Mouse (Mus musculus) limb, embryonic 14.5 days (tissue): ENCODE data around the gene Stx7. TPM values are rescaled to one million over a fixed set of nuclear protein-coding genes. Genes with fewer than 3 reads are reported as not detected.

Experiments
- ATAC-seq: fragments of 200-750 bp; cut with Nextera tagmentation; 2 replicates; pipeline ENCODE4 v1.8.0; 2017; ENCODE audit warnings: low read depth, moderate number of reproducible peaks, moderate TSS enrichment; ENCODE audit not compliant: low FRiP score
- DNase-seq: peaks from one replicate; pipeline ENCODE4 v3.0.0-alpha.2; 2015; ENCODE audit warnings: low spot score
- H3K27ac ChIP-seq: fragments of 300-500 bp; sonication (generic); replicated peaks from 2 replicates; pipeline ENCODE4 v1.5.1; 2014; ENCODE audit warnings: low read depth, mild to moderate bottlenecking, low read length, moderate library complexity, mixed read lengths
- H3K27me3 ChIP-seq: fragments of 300-500 bp; sonication (generic); 2 replicates; pipeline ENCODE4 v1.6.1; 2014; ENCODE audit warnings: low read length, mixed read lengths; ENCODE audit not compliant: control insufficient read depth, insufficient read depth
- H3K36me3 ChIP-seq: fragments of 300-500 bp; sonication (generic); 2 replicates; pipeline ENCODE4 v1.6.1; 2014; ENCODE audit warnings: mild to moderate bottlenecking, low read length, moderate library complexity, mixed read lengths; ENCODE audit not compliant: control insufficient read depth, insufficient read depth
- H3K4me1 ChIP-seq: fragments of 300-500 bp; sonication (generic); 2 replicates; pipeline ENCODE4 v1.6.1; 2014; ENCODE audit warnings: antibody characterized with exemption, low read length, mixed read lengths; ENCODE audit not compliant: control insufficient read depth, insufficient read depth
- H3K4me2 ChIP-seq: fragments of 300-500 bp; sonication (generic); replicated peaks from 2 replicates; pipeline ENCODE4 v1.6.1; 2014; ENCODE audit warnings: low read depth, mild to moderate bottlenecking, low read length, moderate library complexity; ENCODE audit not compliant: severe bottlenecking
- H3K4me3 ChIP-seq: fragments of 300-500 bp; sonication (generic); replicated peaks from 2 replicates; pipeline ENCODE4 v1.5.1; 2014; ENCODE audit warnings: low read length
- H3K9ac ChIP-seq: fragments of 300-500 bp; sonication (generic); 2 replicates; pipeline ENCODE4 v1.6.1; 2014; ENCODE audit warnings: mild to moderate bottlenecking, low read depth, low read length, moderate library complexity; ENCODE audit not compliant: severe bottlenecking
- H3K9me3 ChIP-seq: fragments of 300-500 bp; sonication (generic); 2 replicates; pipeline ENCODE4 v1.6.1; 2016; ENCODE audit warnings: low read length; ENCODE audit not compliant: control insufficient read depth
- POLR2A ChIP-seq: fragments of 200-500 bp; IDR thresholded peaks from 2 replicates; pipeline ENCODE4 v1.8.0; 2012; ENCODE audit warnings: inconsistent platforms, mild to moderate bottlenecking, moderate library complexity, borderline replicate concordance; ENCODE audit not compliant: insufficient read depth, insufficient read length; ENCODE audit errors: extremely low read depth
- WGBS: fragments of 180-500 bp; shearing (Covaris S2); extraction: QIAGEN DNeasy Blood & Tissue Kit; methylation state at CpG from one replicate; pipeline ENCODE4 v1.1.7; 2014; 5-methylcytosine and 5-hydroxymethylcytosine counted together
- polyA plus RNA-seq, 2 experiments: library from polyadenylated mRNA; depleted of rRNA in 1 of 2; stranded (reverse) in 1 of 2; unstranded in 1 of 2; fragments of >200 nt; fragmentation: Nextera tagmentation in 1 of 2; extraction: Ambion mirVana in 1 of 2; gene quantifications; 2 replicates each; pipeline versions ENCODE4 v1.2.1 to v1.2.3; 2012 to 2014

The Stx7 gene
- polyA plus RNA-seq, 2 experiments = 61.1 to 69.3 TPM

DNA sequence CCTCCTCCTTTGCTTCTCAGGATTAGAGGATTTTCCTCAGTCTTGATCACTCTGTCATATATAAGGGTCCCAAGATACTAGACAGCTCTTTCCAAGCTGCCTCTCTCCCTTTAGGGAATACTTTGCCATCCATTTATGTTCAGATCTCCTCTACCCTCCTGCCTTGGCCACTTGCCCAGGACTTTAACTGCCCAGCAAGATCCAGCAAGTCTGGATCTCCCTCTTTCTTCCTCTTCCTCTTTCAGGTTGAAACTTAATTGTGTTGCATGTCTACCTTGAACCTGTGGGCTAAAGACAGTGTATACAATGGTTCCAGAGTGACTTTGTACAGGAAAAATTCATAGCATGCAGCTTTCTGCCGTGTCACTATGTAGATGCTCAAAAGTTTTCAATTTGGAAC lies 19.8 kb downstream of the Stx7 start:
- no peak overlapping the region for H3K9ac ChIP-seq
- WGBS = 95% methylated on average over 1 of the region's 1 CpGs
- DNase-seq (no peak), ATAC-seq (no peak)
- H3K36me3 ChIP-seq = no peaks in the 10 kb centered on the region; the same call in 1 of the 2 replicates
- H3K4me1 ChIP-seq = no peaks in the 10 kb centered on the region
- no peaks in the 10 kb centered on the region for H3K9me3 ChIP-seq
- no peak overlapping the region for H3K4me3 ChIP-seq
- H3K27me3 ChIP-seq = no peaks in the 10 kb centered on the region
- TF ChIP-seq POLR2A = no peak
- no peak overlapping the region for H3K4me2 ChIP-seq
- H3K27ac ChIP-seq = no peak overlapping the region

DNA sequence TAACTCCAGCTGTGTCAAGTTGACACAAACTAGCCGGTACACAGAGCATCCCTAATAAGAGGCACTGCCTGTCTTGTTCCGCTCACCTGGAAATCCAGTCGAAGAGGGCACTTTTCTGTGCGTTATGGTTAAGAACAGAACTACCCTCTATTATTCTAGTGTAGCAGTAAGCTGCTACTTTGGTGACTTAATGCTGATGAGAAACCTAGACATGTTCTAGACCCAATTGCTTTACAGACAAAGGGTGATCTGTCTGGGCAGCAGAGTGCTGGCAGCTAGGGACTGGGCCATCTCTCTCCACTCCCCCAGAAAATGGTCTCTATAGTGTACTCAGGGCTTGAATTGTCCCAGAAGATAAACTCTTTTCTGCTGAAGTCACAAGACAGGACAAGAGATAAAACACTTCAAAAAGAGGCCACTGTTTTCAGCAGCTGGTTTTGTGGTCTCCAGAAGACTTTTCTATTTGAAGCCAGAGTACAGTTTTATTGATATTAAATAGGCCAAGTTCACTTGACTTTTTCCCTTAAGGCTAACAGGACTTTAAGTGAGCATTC lies 22.9 kb downstream of the Stx7 start:
- TF ChIP-seq POLR2A = no peak
- no peaks in the 10 kb centered on the region for H3K4me1 ChIP-seq

DNA sequence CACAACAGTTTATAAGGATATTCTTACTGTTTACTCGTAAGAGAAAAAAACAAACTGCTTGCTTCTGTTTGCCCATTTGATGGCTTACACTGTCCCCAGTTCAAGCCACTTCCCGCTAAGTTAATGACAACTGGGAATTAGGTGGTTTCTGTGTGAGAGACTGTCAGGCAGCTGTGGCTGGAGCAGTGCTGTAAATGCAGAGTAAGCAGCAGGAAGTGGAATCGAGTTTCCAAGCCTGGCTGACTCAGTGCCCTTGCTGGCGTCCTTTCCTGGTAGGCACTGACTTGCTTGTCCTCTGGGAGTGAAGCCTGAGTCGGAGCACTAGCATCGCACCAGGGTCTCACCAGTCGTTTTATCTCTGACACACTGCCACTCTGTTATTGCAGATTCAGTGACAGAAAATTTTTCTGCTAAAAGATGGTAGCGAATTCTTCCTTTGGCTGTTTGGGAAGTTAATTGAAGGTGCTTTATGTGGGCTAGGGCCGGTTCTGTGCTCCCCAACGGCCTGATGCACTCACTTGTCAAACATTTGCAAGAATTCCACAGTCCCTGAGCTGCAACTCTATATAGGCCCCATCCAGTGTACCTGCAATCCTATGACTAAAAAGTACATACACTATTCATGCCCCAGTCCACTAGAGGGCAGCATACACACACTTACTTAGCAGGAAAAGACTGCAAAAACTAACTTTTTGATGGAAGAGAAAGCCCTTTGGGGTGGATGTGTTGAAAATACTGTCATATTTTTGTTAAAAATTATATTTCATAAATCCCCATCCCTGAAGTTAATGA lies 24.3 kb downstream of the Stx7 start:
- H3K36me3 ChIP-seq = no peaks in the 10 kb centered on the region
- H3K4me1 ChIP-seq = no peaks in the 10 kb centered on the region
- no peak for TF ChIP-seq POLR2A
- ATAC-seq (no peak), DNase-seq (peak; percentile 81)
- H3K4me3 ChIP-seq = no peak overlapping the region
- H3K9me3 ChIP-seq = no peaks in the 10 kb centered on the region
- H3K9ac ChIP-seq = no peak overlapping the region
- no peaks in the 10 kb centered on the region for H3K27me3 ChIP-seq
- H3K4me2 ChIP-seq = no peak overlapping the region
- 33% methylated on average over 10 of the region's 10 CpGs for WGBS
- no peak overlapping the region for H3K27ac ChIP-seq

More for the DNA sequence above, 22.9 kb downstream of the Stx7 start:
- Histone ChIP-seq H3K9me3 (no peaks in the 10 kb centered on the region), H3K27ac (no peak overlapping the region), H3K36me3 (no peaks in the 10 kb centered on the region), H3K4me3 (no peak overlapping the region), H3K27me3 (no peaks in the 10 kb centered on the region), H3K9ac (no peak overlapping the region), H3K4me2 (no peak overlapping the region)
- WGBS = 90% methylated on average over 4 of the region's 4 CpGs
- no peak for ATAC-seq
- DNase-seq = no peak

DNA sequence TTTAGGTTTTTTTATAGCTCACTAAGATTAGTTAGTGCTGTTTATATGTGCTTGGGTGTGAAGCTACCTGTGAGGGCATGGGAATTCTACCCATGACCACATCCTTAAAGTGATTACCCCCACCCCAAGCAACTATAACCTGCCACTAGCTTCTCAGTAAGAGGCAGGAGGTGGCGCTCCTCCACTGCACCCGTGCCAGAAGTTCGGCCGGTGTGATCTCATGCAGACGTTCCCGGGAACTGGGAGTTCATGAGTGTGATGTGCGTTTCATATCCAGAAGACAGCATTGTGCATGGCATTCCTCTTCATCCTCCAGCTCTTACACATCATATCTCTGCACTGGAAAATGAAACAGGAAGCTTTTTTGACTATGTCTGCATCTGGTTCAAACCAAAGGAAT lies 41.3 kb downstream of the Stx7 start:
- H3K27ac ChIP-seq = no peak overlapping the region
- WGBS = 68% methylated on average over 7 of the region's 7 CpGs
- H3K4me1 ChIP-seq = no peaks in the 10 kb centered on the region
- H3K9me3 ChIP-seq = no peaks in the 10 kb centered on the region
- DNase-seq (no peak), ATAC-seq (peak; percentile 23; the same call in 1 of the 2 replicates)
- no peak overlapping the region for H3K4me3 ChIP-seq
- no peak overlapping the region for H3K9ac ChIP-seq
- peaks cover 15% of the 10 kb centered on the region for H3K36me3 ChIP-seq
- H3K27me3 ChIP-seq = no peaks in the 10 kb centered on the region
- no peak overlapping the region for H3K4me2 ChIP-seq
- no peak for TF ChIP-seq POLR2A

DNA sequence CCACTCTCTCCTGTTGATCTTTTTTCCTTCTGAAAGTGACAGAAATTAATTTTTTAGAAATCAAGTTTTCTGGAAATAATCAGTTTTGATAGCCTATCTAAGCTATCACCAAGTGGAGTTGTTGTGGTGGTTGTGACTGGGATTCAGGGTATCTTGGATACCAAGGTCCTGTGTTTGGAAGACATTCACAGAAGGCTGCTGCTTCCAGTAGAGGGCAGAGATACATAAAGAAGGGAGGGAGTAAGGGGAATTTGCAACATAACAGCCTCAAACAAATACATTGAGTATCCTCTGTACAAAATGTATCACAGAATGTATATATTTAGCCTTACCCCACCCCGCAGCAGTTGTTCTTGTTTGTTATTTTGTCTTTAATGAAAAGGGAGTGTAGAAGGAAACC lies 42.9 kb downstream of the Stx7 start:
- peak; percentile 60; the same call in 1 of the 2 replicates for ATAC-seq
- H3K27ac ChIP-seq = no peak overlapping the region

More for the DNA sequence above, 42.9 kb downstream of the Stx7 start:
- Histone ChIP-seq H3K4me1 (no peaks in the 10 kb centered on the region), H3K9ac (no peak overlapping the region), H3K36me3 (peaks cover 6% of the 10 kb centered on the region; the same call in 1 of the 2 replicates), H3K27me3 (no peaks in the 10 kb centered on the region), H3K9me3 (peaks cover 5% of the 10 kb centered on the region; the same call in 1 of the 2 replicates), H3K4me3 (no peak overlapping the region), H3K4me2 (no peak overlapping the region)
- WGBS = 56% methylated on average over 1 of the region's 1 CpGs
- peak; percentile 23 for DNase-seq
- no peak for TF ChIP-seq POLR2A
